8 mouse cellular contexts compared by ENCODE assay signal in genomic region chr3:104993800-104994199, GRCm38 (mm10). TPM values are rescaled to one million over a fixed set of nuclear protein-coding genes. Genes with fewer than 3 reads are reported as not detected.
A peak's percentile ranks its signal among the peaks of the same experiment; 100 is the strongest.
DNase-seq lines count a peak whose midpoint lies in the region; ATAC-seq and TF ChIP-seq lines count a peak whose summit lies in the region.

No protein-coding gene starts in this region.

- TF ChIP-seq CTCF in brain, embryonic 14.5 days (IDR thresholded peaks at IDR 0.05; ENCODE audit: borderline replicate concordance, extremely low read depth, insufficient read depth, insufficient read length): no peak

- WGBS in neural tube, embryonic 13.5 days: 35% methylated on average over 4 of the region's 4 CpGs

- H3K36me3 ChIP-seq in neural tube, embryonic 13.5 days: no peaks in the 10 kb centered on the region

- H3K27ac ChIP-seq in neural tube, embryonic 13.5 days (replicated peaks): peak overlapping the region; percentile 86

- H3K9ac ChIP-seq in neural tube, embryonic 13.5 days: peak overlapping the region; percentile 43; the same call in 1 of the 2 replicates

- peak; percentile 13 to 29 for DNase-seq in kidney, postnatal 4 days
- DNase-seq in kidney, adult 8-10 months: no peak
- peak; percentile 90 for DNase-seq in brain, embryonic 14.5 days (ENCODE audit: low read depth)
- DNase-seq in frontal cortex, postnatal 36 days (ENCODE audit: low spot score in 2 of 2): peak; percentile 59 to 60
- DNase-seq in left cerebral cortex, adult 18-20 months (ENCODE audit: low spot score in 2 of 2): peak; percentile 46 to 49
- DNase-seq in spleen, postnatal 10 days (ENCODE audit: low spot score in 2 of 2): no peak

- H3K27me3 ChIP-seq in neural tube, embryonic 13.5 days: no peaks in the 10 kb centered on the region

- H3K9me3 ChIP-seq in neural tube, embryonic 13.5 days: no peaks in the 10 kb centered on the region

- H3K4me2 ChIP-seq in neural tube, embryonic 13.5 days: peak overlapping the region; percentile 9; the same call in 1 of the 2 replicates

- H3K4me1 ChIP-seq in neural tube, embryonic 13.5 days (replicated peaks): peaks cover 36% of the 10 kb centered on the region

- ATAC-seq in neural tube, embryonic 13.5 days (ENCODE audit: low read depth): peak; percentile 84
- ATAC-seq in inflammation-experienced regulatory T-cells, adult 6 months: no peak

- no peak overlapping the region for H3K4me3 ChIP-seq in neural tube, embryonic 13.5 days

- TF ChIP-seq POLR2A in brain, embryonic 14.5 days (IDR thresholded peaks at IDR 0.05; ENCODE audit: borderline replicate concordance, extremely low read depth, insufficient read depth, insufficient read length, poor library complexity, severe bottlenecking): no peak

RNA-seq across cellular contexts. Expression of gene Wnt2b, which starts 32.1 kb away (rescaled TPM):
- polyA plus RNA-seq in brain, embryonic 14.5 days (2012; rRNA removed): 1.8 and 3.0 TPM in 2 replicates
- total RNA-seq in left cerebral cortex, adult 18-20 months (2021): 1 to 10 TPM; 2.4 to 3.2 TPM
- polyA plus RNA-seq in neural tube, embryonic 13.5 days (2015; fragmentation: Nextera tagmentation; extraction: Ambion mirVana): 0.47 and 0.80 TPM in 2 replicates
- under 1 TPM; 0.25 to 0.56 (median 0.55) TPM for polyA plus RNA-seq in inflammation-experienced regulatory T-cells, adult 6 months (2017; shearing (Covaris generic))

RNA-seq across cellular contexts. Expression of gene Cttnbp2nl, which starts 59.1 kb away (rescaled TPM):
- polyA plus RNA-seq in brain, embryonic 14.5 days (2012; rRNA removed): 12.1 and 28.8 TPM in 2 replicates
- total RNA-seq in left cerebral cortex, adult 18-20 months (2021): 10 to 100 TPM; 26.0 to 31.0 TPM
- polyA plus RNA-seq in neural tube, embryonic 13.5 days (2015; fragmentation: Nextera tagmentation; extraction: Ambion mirVana): 52.8 and 59.4 TPM in 2 replicates
- under 1 TPM in 1 of 3 experiments, not detected in 2; 0.29 TPM for polyA plus RNA-seq in inflammation-experienced regulatory T-cells, adult 6 months (2017; shearing (Covaris generic))

Comparison
In these comparisons a context has a peak if more than half of its experiments do, and no peak if none do; other contexts are left out.
1. DNase-seq: peak in kidney, postnatal 4 days (2 of 2), brain, embryonic 14.5 days (single experiment), frontal cortex, postnatal 36 days (2 of 2) and left cerebral cortex, adult 18-20 months (2 of 2); none in kidney, adult 8-10 months (0 of 2) and spleen, postnatal 10 days (0 of 2).
2. RNA of gene Cttnbp2nl, which starts 59.1 kb away (polyA plus RNA-seq): 52.8 to 59.4 TPM in neural tube, embryonic 13.5 days and 12.1 to 28.8 TPM in brain, embryonic 14.5 days; 0.29 TPM in inflammation-experienced regulatory T-cells, adult 6 months; every median in the first group is over 10 times any median in the second.